Mouse (Mus musculus) liver, embryonic 14.5 days (tissue): ENCODE data around the gene Gm13272.
"Not testable (repeated sequence)": the region's sequence is repeated elsewhere in the genome, so short reads cannot be mapped to it uniquely, and the experiment has no call there.

Source experiments
- CTCF ChIP-seq: IDR thresholded peaks from 2 replicates; pipeline ENCODE4 v1.5.1; 2016; ENCODE audit warnings: antibody characterized with exemption, low read depth, control low read depth
- EP300 ChIP-seq: IDR thresholded peaks from 2 replicates; pipeline ENCODE4 v1.6.1; 2016; ENCODE audit warnings: antibody characterized with exemption, low read depth

DNA sequence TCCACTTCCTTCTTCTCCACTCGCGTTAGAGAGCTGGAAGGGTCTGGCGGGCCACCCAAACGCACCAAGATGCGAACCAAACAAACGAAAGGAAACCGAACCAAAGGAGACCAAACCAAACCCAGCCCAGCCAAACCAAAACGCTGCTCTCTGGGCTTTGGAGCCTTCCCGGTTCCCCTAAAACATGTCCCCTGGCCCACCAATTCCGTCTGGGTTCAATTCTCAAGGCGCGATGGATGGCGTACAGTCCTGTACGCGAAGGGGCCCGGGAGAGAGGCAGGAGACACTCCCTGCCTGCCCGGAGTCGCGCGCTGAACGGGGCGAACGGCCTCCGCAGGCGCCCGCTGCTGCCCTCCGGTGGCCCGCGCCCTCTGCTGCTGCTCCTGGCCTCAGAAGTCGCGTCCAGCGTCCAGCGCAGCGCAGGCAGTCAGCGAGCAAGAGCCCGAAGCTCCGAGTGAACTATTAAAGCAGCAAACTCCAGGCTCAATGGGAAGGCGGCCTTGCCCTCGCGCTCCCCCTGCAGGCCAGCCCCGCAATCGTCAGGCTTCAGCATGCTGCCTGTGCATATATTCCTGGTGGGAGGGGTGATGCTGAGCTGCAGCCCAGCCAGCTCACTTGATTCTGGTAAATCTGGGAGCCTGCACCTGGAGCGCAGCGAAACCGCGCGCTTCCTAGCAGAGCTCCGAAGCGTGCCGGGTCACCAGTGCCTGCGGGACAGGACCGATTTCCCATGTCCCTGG, 14.5 kb downstream of the Gm13272 start, which contains the start of gene Gm13275:
- peak; percentile 43 for TF ChIP-seq CTCF
- not testable (repeated sequence) for TF ChIP-seq EP300
